Mouse (Mus musculus) cerebellum, adult 9-10 months (tissue): Measurements from ENCODE around the gene Gulp1.
A peak's percentile ranks its signal among the peaks of the same experiment; 100 is the strongest.

Experiments used
- DNase-seq: peaks from one replicate; pipeline ENCODE4 v3.0.0; 2022

Gulp1 gene

DNA sequence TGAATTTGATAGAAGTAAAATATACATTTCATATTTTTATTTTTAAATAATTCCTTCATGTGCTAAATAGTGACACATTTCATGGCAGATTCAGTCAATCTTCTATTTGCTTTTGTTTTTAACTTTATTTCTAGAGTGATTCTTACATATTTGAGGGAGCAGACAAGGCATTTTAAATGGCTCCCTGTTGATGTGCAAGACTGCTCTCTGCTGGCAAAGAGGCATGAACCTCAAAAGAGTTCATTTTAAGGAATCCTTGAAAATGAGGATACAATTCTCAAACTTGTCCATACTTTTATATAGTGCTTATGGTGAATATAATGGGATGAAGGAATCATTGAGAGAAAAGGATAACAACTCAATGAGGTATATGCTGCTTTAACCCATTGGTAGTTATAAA, 189.9 kb downstream of the Gulp1 start:
- no peak for DNase-seq

DNA sequence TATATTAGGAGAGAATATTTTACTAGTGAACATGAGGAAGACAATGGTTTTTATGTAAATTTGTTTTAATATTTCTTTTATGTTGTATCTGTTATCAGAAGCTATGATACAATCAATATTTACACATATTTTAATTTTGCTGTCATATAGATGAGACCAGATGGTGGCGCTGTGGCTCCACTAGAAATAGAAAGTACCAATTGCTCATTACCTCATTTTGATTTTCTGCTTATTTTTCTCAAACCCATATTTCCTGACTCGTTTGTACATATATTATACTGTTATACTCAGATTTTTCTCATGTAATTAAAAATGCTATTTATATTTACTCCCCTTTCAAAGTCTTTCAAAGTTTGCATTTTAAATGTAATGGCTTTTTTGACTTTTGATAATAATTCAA, 194.4 kb downstream of the Gulp1 start:
- DNase-seq = peak; percentile 10

DNA sequence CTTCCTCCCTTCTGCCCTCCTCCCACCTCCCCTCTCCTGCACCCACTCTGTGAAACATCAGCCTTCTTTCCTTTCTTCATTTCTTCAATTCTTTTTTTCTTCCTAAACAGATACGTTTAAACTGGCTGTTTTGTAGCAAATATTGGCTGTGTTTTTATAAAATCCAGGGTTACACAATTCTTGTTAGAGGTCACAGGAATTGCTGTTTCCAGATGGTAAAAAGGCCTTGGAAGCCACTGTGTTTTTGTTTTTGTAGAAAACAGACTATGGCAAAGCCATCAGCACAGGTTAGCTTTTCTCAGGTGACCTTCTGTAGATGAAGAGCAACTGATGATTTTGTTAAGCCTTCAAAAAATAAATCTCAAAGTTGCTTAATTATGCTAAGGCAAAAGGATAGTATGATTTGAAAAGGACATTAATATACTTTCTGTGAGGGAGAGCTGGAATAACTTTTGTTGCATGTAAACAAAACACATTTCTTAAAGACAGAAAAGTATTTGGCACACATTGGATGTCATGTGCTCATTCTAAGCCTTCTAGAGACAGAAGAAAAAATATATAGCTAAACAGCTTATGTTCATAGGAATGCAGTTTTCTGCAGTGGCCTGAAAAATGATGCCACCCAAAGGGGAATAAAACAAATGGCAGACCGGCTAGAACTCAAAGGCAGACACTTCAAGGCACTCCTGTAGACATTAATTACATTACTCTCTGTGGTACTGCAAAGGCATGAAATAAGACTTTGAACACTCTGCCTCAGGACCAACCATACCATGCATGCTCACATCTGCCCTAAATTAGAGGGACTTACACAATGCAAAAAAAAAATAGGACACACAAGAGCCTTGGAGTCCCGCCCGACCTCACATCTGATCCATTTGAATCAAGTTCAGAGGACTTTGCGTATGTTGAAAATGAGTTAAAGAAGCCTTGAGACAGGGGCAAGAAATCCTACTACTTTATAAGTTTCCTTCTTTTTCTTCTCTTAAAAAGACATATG, 199.7 kb downstream of the Gulp1 start:
- no peak for DNase-seq

DNA sequence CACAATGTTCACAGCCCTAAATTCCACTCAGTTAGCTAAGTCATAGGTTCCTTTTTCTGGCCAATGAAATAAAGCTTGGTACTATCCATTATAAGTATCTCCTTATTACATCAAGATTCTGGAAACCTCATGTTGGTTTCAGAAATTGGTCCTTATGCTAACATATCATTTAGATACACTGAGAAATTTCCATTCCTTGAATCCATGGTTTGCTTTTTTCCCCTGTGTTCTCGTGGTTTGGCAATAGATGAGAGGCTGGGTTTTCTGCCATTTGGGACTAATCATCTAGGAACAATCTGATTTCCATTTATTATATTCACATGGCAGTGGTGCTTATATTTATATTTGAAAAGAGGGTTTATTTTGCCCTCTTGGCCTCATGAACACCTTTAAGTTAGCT, 226.9 kb downstream of the Gulp1 start:
- DNase-seq = no peak

DNA sequence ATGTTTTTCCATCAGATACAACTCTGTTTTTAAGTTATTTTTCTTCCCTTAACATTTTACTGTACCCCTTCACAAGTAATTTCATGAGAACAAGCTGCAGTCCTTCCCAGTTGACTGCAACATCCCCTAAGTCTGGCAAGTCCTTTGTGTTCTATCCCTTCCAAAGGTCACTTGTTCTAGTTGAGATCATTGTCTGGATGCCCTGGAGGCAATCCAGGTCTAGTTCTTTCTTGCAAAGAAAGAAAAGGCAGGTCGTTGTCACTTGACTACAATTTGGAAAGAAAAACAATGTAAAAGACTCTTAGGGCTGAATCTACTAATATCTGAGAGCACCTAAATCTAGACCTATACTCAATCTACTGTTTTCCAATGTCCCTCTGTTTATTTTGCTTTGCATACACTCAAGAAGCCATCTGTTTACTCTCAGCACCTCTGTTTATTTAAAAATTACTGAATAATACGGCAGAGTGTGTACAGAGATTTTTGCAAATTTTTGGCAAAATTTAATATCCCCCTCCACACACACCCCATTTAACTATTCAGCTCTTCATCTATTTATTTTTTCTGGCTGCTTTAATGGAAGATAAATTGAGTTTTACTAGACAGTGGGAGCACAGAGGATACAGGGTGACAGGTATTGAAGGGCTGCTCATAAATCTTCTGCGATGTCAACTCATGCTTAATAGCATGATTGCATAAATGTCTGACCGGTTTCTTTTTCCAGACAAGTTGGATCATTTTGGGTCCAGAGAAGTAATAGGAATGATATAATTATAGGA, 252.5 kb downstream of the Gulp1 start:
- no peak for DNase-seq

DNA sequence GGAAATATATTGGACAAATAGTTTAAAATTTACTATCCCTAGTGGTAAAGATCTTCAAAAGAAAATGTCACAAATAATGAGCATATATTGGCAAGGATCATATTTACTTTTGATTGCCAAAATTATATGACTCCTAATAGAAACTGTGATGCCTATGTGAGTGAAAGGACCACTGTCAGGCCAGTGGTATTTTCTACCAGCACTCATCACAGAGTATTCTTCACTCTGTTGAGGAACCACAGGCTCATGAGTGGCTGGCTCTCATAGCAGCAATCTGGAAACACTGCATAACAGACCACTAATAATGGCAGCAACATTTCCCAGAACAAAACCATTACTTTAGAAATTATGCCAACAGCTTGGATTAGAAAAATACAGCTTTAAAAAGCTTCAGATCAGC, 255.1 kb downstream of the Gulp1 start:
- DNase-seq = no peak

DNA sequence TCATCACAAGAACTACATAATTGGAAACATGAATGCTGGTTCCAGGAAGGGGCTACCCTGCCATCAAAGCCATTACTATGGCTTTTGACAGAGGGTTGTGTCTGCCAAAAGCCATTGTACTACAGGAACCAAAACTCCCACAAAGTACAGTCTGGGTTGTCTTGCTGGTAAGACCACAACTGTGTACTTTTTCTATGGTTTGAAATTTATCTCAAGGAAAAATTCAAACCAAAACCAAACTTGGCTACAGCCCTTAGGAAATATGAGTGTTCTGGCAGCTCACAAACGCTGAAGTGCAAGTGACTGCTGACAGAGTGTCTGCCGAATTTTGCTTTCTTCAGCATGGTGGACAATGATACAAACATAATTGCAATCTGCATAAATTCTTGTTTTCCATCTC, 259.0 kb downstream of the Gulp1 start:
- no peak for DNase-seq

DNA sequence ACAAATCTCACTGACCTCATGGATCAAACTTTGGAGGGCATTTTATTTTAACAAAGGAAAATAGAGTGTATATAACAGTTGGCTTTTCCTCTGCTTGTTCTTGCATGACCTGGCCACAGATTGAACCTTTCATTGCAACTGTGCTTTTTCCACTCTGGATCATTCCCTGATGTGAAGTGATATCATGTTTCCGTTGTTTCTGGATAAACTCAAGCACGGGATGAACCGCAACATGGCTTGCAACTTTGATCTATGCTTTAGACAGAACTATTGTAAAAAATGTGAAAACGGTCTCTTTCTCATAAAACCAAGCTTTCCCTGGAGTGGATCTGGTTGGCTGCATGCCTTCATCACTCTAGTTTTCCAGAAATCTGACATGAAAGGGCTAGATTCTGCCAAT, 282.6 kb downstream of the Gulp1 start:
- DNase-seq = no peak
